Mouse (Mus musculus): Measurements from ENCODE around the gene Zscan5b. TPM values are rescaled to one million over a fixed set of nuclear protein-coding genes. Genes with fewer than 3 reads are reported as not detected.

Zscan5b gene
- polyA plus RNA-seq, 1 experiment from 2014 or later = not detected

Other genes starting within 250 kb of the Zscan5b start
- not detected in 2 replicates for gene Vmn1r65, start 211.3 kb upstream of the Zscan5b start, polyA plus RNA-seq (2015; fragmentation: Nextera tagmentation; extraction: Ambion mirVana)
- not detected in 2 replicates for gene Nlrp4c, start 177.1 kb upstream of the Zscan5b start, polyA plus RNA-seq (2015; fragmentation: Nextera tagmentation; extraction: Ambion mirVana)
- gene Zfp787, start 66.3 kb upstream of the Zscan5b start, polyA plus RNA-seq (2015; fragmentation: Nextera tagmentation; extraction: Ambion mirVana) = 21.4 and 33.0 TPM in 2 replicates
- gene Zfp444, start 50.1 kb upstream of the Zscan5b start, polyA plus RNA-seq (2015; fragmentation: Nextera tagmentation; extraction: Ambion mirVana) = 61.2 and 62.1 TPM in 2 replicates
- not detected in 2 replicates for gene Galp, start 25.2 kb upstream of the Zscan5b start, polyA plus RNA-seq (2015; fragmentation: Nextera tagmentation; extraction: Ambion mirVana)
- gene Epp13, start 30.4 kb downstream of the Zscan5b start, polyA plus RNA-seq (2015; fragmentation: Nextera tagmentation; extraction: Ambion mirVana) = 0.21 TPM in 1 of 2 replicates, not detected in the other
- gene Zfp667, start 64.3 kb downstream of the Zscan5b start, polyA plus RNA-seq (2015; fragmentation: Nextera tagmentation; extraction: Ambion mirVana) = 11.5 TPM in 2 replicates
- gene Zfp583, start 109.0 kb downstream of the Zscan5b start, polyA plus RNA-seq (2015; fragmentation: Nextera tagmentation; extraction: Ambion mirVana) = 2.4 and 3.7 TPM in 2 replicates
- gene Gm3854, start 121.5 kb downstream of the Zscan5b start, polyA plus RNA-seq (2015; fragmentation: Nextera tagmentation; extraction: Ambion mirVana) = 0.21 and 0.42 TPM in 2 replicates
- 1.1 and 1.6 TPM in 2 replicates for gene Zfp78, start 141.0 kb downstream of the Zscan5b start, polyA plus RNA-seq (2015; fragmentation: Nextera tagmentation; extraction: Ambion mirVana)
- 1.9 and 2.0 TPM in 2 replicates for gene Zfp28, start 161.0 kb downstream of the Zscan5b start, polyA plus RNA-seq (2015; fragmentation: Nextera tagmentation; extraction: Ambion mirVana)
- 0.35 TPM in 1 of 2 replicates, not detected in the other for gene Smim17, start 176.4 kb downstream of the Zscan5b start, polyA plus RNA-seq (2015; fragmentation: Nextera tagmentation; extraction: Ambion mirVana)
- gene Gm20715, start 188.0 kb downstream of the Zscan5b start, polyA plus RNA-seq (2015; fragmentation: Nextera tagmentation; extraction: Ambion mirVana) = not detected in 2 replicates
- gene Olfr1344, start 216.4 kb downstream of the Zscan5b start, polyA plus RNA-seq (2015; fragmentation: Nextera tagmentation; extraction: Ambion mirVana) = not detected in 2 replicates
- gene Olfr1336, start 233.9 kb downstream of the Zscan5b start, polyA plus RNA-seq (2015; fragmentation: Nextera tagmentation; extraction: Ambion mirVana) = not detected in 2 replicates
- gene Olfr1346, start 244.8 kb downstream of the Zscan5b start, polyA plus RNA-seq (2015; fragmentation: Nextera tagmentation; extraction: Ambion mirVana) = not detected in 2 replicates